Mouse (Mus musculus): Measurements from ENCODE around the gene Gm2174. TPM values are rescaled to one million over a fixed set of nuclear protein-coding genes. Genes with fewer than 3 reads are reported as not detected.

The Gm2174 gene
- polyA plus RNA-seq, 2 experiments: 2.1 TPM; not detected in 1

GRCm38 (mm10) chrX:56417541-56417940 lies 30.2 kb upstream of the Gm2174 start:
- H3K9me3 ChIP-seq (ENCODE audit: control insufficient read depth, low read length): no peaks in the 10 kb centered on the region
- H3K4me3 ChIP-seq (ENCODE audit: insufficient read depth in 1 of 2, low read depth in 2 of 2, low read length in 2 of 2): no peak overlapping the region
- H3K36me3 ChIP-seq (replicated peaks; ENCODE audit: control insufficient read depth, insufficient read depth, low read depth): no peaks in the 10 kb centered on the region
- ATAC-seq (ENCODE audit: insufficient read depth) (no peak), DNase-seq (ENCODE audit: low read depth in 3 of 3, low spot score in 3 of 3) (no peak)
- no peak overlapping the region for H3K9ac ChIP-seq (replicated peaks)
- no peak overlapping the region for H3K4me2 ChIP-seq (ENCODE audit: low read depth)
- H3K27ac ChIP-seq: no peak overlapping the region
- H3K4me1 ChIP-seq (replicated peaks; ENCODE audit: control insufficient read depth in 2 of 2, insufficient read depth in 2 of 2, low read length in 1 of 2): no peaks in the 10 kb centered on the region
- WGBS (ENCODE audit: insufficient replicate concordance): 46% methylated on average over 4 of the region's 4 CpGs
- TF ChIP-seq EP300 (IDR thresholded peaks at IDR 0.05; ENCODE audit: low read depth): no peak
- peak; percentile 54; the same call in 1 of the 2 replicates for TF ChIP-seq CTCF (IDR thresholded peaks at IDR 0.05; ENCODE audit: low read depth)
- H3K27me3 ChIP-seq (ENCODE audit: control insufficient read depth, insufficient read depth, low read length): no peaks in the 10 kb centered on the region

GRCm38 (mm10) chrX:56430601-56431000 lies 17.2 kb upstream of the Gm2174 start:
- 45% methylated on average over 2 of the region's 2 CpGs for WGBS (ENCODE audit: insufficient replicate concordance)
- H3K4me3 ChIP-seq (ENCODE audit: insufficient read depth in 1 of 2, low read depth in 2 of 2, low read length in 2 of 2): no peak overlapping the region
- ATAC-seq (ENCODE audit: insufficient read depth): no peak
- no peak overlapping the region for H3K9ac ChIP-seq (replicated peaks)
- H3K9me3 ChIP-seq (ENCODE audit: control insufficient read depth, low read length): no peaks in the 10 kb centered on the region; the same call in none of the 2 replicates
- TF ChIP-seq CTCF (IDR thresholded peaks at IDR 0.05; ENCODE audit: low read depth) (peak; percentile 49; the same call in 1 of the 2 replicates), EP300 (IDR thresholded peaks at IDR 0.05; ENCODE audit: low read depth) (no peak)
- H3K27ac ChIP-seq: no peak overlapping the region
- no peaks in the 10 kb centered on the region for H3K36me3 ChIP-seq (replicated peaks; ENCODE audit: control insufficient read depth, insufficient read depth, low read depth)
- no peak overlapping the region for H3K4me2 ChIP-seq (ENCODE audit: low read depth)
- 0 out of 4 replicates have a peak, but pooled peaks cover 0 to 4% of the 10 kb centered on the region in 2 experiments for H3K4me1 ChIP-seq (replicated peaks; ENCODE audit: control insufficient read depth in 2 of 2, insufficient read depth in 2 of 2, low read length in 1 of 2)
- no peaks in the 10 kb centered on the region for H3K27me3 ChIP-seq (ENCODE audit: control insufficient read depth, insufficient read depth, low read length)
- DNase-seq (ENCODE audit: low read depth in 3 of 3, low spot score in 3 of 3): no peak

GRCm38 (mm10) chrX:56435758-56436283 lies 11.9 kb upstream of the Gm2174 start:
- ATAC-seq (ENCODE audit: insufficient read depth): peak; percentile 41; the same call in 1 of the 2 replicates
- Histone ChIP-seq H3K4me2 (ENCODE audit: low read depth) (peak overlapping the region; percentile 6; the same call in 1 of the 2 replicates), H3K9me3 (ENCODE audit: control insufficient read depth, low read length) (no peaks in the 10 kb centered on the region; the same call in none of the 2 replicates), H3K27ac (no peak overlapping the region), H3K36me3 (replicated peaks; ENCODE audit: control insufficient read depth, insufficient read depth, low read depth) (no peaks in the 10 kb centered on the region), H3K9ac (replicated peaks) (no peak overlapping the region), H3K4me1 (replicated peaks; ENCODE audit: control insufficient read depth in 2 of 2, insufficient read depth in 2 of 2, low read length in 1 of 2) (peaks cover 0 to 3% of the 10 kb centered on the region in 2 experiments; a peak in 1 of 4 replicates), H3K27me3 (ENCODE audit: control insufficient read depth, insufficient read depth, low read length) (no peaks in the 10 kb centered on the region), H3K4me3 (ENCODE audit: insufficient read depth in 1 of 2, low read depth in 2 of 2, low read length in 2 of 2) (no peak overlapping the region)
- DNase-seq (ENCODE audit: low read depth in 3 of 3, low spot score in 3 of 3): no peak
- TF ChIP-seq CTCF (IDR thresholded peaks at IDR 0.05; ENCODE audit: low read depth) (no peak), EP300 (IDR thresholded peaks at IDR 0.05; ENCODE audit: low read depth) (peak; percentile 29; the same call in 1 of the 2 replicates)
- WGBS (ENCODE audit: insufficient replicate concordance): 20% methylated on average over 7 of the region's 7 CpGs

GRCm38 (mm10) chrX:56446487-56447428 lies 1.0 kb upstream of the Gm2174 start:
- ATAC-seq (ENCODE audit: insufficient read depth): peak; percentile 97

More at GRCm38 (mm10) chrX:56446487-56447428, 1.0 kb upstream of the Gm2174 start:
- no peaks in the 10 kb centered on the region for H3K9me3 ChIP-seq (ENCODE audit: control insufficient read depth, low read length)
- 27% methylated on average over 11 of the region's 11 CpGs for WGBS (ENCODE audit: insufficient replicate concordance)
- H3K27ac ChIP-seq: peak overlapping the region; percentile 90
- no peak overlapping the region for H3K4me3 ChIP-seq (ENCODE audit: insufficient read depth in 1 of 2, low read depth in 2 of 2, low read length in 2 of 2)
- H3K27me3 ChIP-seq (ENCODE audit: control insufficient read depth, insufficient read depth, low read length): no peaks in the 10 kb centered on the region
- peak; percentile 91 for TF ChIP-seq EP300 (IDR thresholded peaks at IDR 0.05; ENCODE audit: low read depth)
- TF ChIP-seq CTCF (IDR thresholded peaks at IDR 0.05; ENCODE audit: low read depth): no peak
- H3K9ac ChIP-seq (replicated peaks): peak overlapping the region; percentile 44
- peaks cover 18 to 33% of the 10 kb centered on the region in 2 experiments for H3K4me1 ChIP-seq (replicated peaks; ENCODE audit: control insufficient read depth in 2 of 2, insufficient read depth in 2 of 2, low read length in 1 of 2)
- no peaks in the 10 kb centered on the region for H3K36me3 ChIP-seq (replicated peaks; ENCODE audit: control insufficient read depth, insufficient read depth, low read depth)
- DNase-seq (ENCODE audit: low read depth in 3 of 3, low spot score in 3 of 3): peak; percentile 77 to 82 (median 81)
- peak overlapping the region; percentile 44 for H3K4me2 ChIP-seq (ENCODE audit: low read depth)

All from liver, embryonic 14.5 days (tissue).